Mouse (Mus musculus): ENCODE measurements around the gene Nkx2-5.

Nkx2-5 gene

GRCm38 (mm10) chr17:26849746-26850357 lies 5.0 kb upstream of the Nkx2-5 start:
- no peak for DNase-seq

GRCm38 (mm10) chr17:26849106-26849745 lies 4.4 kb upstream of the Nkx2-5 start:
- no peak for DNase-seq

- DNase-seq, result no peak
Measured at GRCm38 (mm10) chr17:26848236-26848635, 3.4 kb upstream of the Nkx2-5 start.

GRCm38 (mm10) chr17:26847801-26848200 lies 3.0 kb upstream of the Nkx2-5 start:
- DNase-seq, result no peak

- DNase-seq, result no peak
Measured at GRCm38 (mm10) chr17:26846411-26846810, 1.6 kb upstream of the Nkx2-5 start.

- DNase-seq, result no peak
Measured at GRCm38 (mm10) chr17:26845149-26846050, 591 bp upstream of the Nkx2-5 start.

GRCm38 (mm10) chr17:26844371-26844851 lies 398 bp downstream of the Nkx2-5 start:
- no peak for DNase-seq

- no peak for DNase-seq
Measured at GRCm38 (mm10) chr17:26843696-26844236, 1.0 kb downstream of the Nkx2-5 start.

GRCm38 (mm10) chr17:26843229-26843567 lies 1.6 kb downstream of the Nkx2-5 start:
- no peak for DNase-seq

GRCm38 (mm10) chr17:26842431-26843228 lies 2.2 kb downstream of the Nkx2-5 start:
- DNase-seq, result no peak

GRCm38 (mm10) chr17:26841981-26842380 lies 2.8 kb downstream of the Nkx2-5 start:
- no peak for DNase-seq

- no peak for DNase-seq
Measured at GRCm38 (mm10) chr17:26840922-26841731, 3.7 kb downstream of the Nkx2-5 start.

- DNase-seq, result no peak
Measured at GRCm38 (mm10) chr17:26840439-26840780, 4.4 kb downstream of the Nkx2-5 start.

GRCm38 (mm10) chr17:26839718-26840438 lies 4.9 kb downstream of the Nkx2-5 start:
- no peak for DNase-seq

GRCm38 (mm10) chr17:26838911-26839717 lies 5.7 kb downstream of the Nkx2-5 start:
- no peak for DNase-seq

GRCm38 (mm10) chr17:26838191-26838910 lies 6.5 kb downstream of the Nkx2-5 start:
- DNase-seq, result no peak

- DNase-seq, result no peak
Measured at GRCm38 (mm10) chr17:26837546-26837985, 7.2 kb downstream of the Nkx2-5 start.

GRCm38 (mm10) chr17:26836786-26837545 lies 7.8 kb downstream of the Nkx2-5 start:
- DNase-seq, result no peak

- DNase-seq, result no peak
Measured at GRCm38 (mm10) chr17:26836377-26836776, 8.4 kb downstream of the Nkx2-5 start.

All from kidney, adult 8-10 months (tissue).